Mouse (Mus musculus): ENCODE measurements around the gene Zfp322a.

- no peak for TF ChIP-seq MAX (IDR thresholded peaks at IDR 0.05; ENCODE audit: low read depth)
- TF ChIP-seq POLR2A (IDR thresholded peaks at IDR 0.05; ENCODE audit: insufficient read length, low read depth), result no peak
- no peak for TF ChIP-seq USF1 (IDR thresholded peaks at IDR 0.05; ENCODE audit: low read depth)
- no peak for TF ChIP-seq E2F4 (IDR thresholded peaks at IDR 0.05; ENCODE audit: insufficient read depth)
- no peak for TF ChIP-seq TCF12 (IDR thresholded peaks at IDR 0.05; ENCODE audit: insufficient read depth, poor library complexity, severe bottlenecking)
- no peak for TF ChIP-seq MYOG (IDR thresholded peaks at IDR 0.05; ENCODE audit: control insufficient read depth in 1 of 3, insufficient read depth in 1 of 3, insufficient read length in 2 of 3, low read depth in 2 of 3)
- TF ChIP-seq POLR2AphosphoS2 (IDR thresholded peaks at IDR 0.05; ENCODE audit: insufficient read length, low read depth), result no peak
These were observed 26.6 kb upstream of the Zfp322a start for GRCm38 (mm10) chr13:23395301-23396245.
